Mouse (Mus musculus) left cerebral cortex, adult 9 months (tissue): ENCODE measurements around the gene Robo3.
A peak's percentile ranks its signal among the peaks of the same experiment; 100 is the strongest.

Source experiments
- DNase-seq, 2 experiments: peaks; one replicate each; pipeline ENCODE4 v3.0.0; 2022; ENCODE audit warnings: low spot score in 2 of 2

The Robo3 gene

GRCm38 (mm10) chr9:37430582-37430981, 2.5 kb downstream of the Robo3 start:
- DNase-seq = peak; percentile 78 to 96

DNA sequence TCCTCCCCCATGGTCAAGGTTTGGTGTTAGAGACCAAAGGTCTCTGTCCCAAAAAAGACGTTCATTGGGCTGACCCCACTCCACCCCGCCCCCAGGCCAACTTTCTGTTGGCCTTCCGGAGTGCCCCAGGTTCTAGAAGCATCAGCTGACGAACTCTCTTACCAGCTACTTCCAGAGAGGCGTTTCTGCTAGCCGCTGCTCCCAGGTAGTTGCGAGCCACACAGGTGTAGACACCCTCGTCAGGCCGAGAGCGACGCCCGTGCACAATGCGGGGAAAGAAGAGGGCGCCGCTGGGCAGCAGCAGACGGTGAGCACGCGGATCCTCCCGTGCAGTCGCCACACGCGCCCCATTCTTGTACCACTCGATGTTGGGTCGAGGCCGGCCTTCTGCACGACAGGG, 3.7 kb downstream of the Robo3 start:
- no peak for DNase-seq

- DNase-seq = no peak
Measured at GRCm38 (mm10) chr9:37421239-37421638, 11.8 kb downstream of the Robo3 start.

DNA sequence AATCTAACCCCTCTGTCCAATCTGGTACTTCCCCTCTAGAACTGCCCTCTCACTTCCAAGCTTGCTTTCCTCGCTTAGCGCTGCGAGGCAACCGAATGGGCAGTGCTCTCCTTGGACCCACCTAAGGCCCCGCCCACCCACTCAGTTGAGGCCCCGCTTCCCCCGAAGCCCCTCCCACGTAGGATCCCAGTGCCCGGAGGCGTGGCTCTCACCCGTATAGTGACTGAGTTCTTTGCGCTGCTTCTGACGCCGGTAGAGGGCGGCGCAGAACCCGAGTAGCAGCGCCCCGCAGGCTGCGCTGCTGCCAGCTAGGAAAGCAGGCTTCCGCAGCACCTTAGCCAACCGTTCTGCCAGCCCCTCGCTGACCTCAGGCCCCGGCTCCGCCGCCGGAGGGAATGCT, 12.4 kb downstream of the Robo3 start:
- DNase-seq = peak in 1 of 2 experiments; percentile 69

- DNase-seq = no peak
Measured at GRCm38 (mm10) chr9:37418791-37419190, 14.3 kb downstream of the Robo3 start.

DNA sequence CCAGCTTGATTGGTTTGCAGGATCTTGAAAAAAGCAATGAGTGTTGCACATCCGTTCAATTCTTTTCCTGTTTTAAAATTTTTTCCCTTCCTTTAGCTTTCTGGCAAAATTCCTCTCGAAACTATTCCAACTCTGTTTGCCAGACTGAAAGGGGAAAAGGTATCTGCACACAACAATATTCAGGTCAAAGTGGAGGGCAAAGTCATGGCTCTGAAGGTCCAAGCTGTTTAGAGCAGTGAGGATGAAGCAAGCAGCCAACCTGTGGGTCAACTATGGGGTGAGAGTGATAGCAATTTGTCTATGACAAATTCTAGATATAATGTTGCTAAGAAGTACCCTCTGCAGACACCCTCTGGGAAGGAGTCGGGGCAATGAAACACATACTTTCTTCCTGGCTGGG, 18.4 kb downstream of the Robo3 start:
- no peak for DNase-seq

GRCm38 (mm10) chr9:37412989-37413388, 20.1 kb downstream of the Robo3 start:
- no peak for DNase-seq

- no peak for DNase-seq
Measured at GRCm38 (mm10) chr9:37409698-37410445, 23.2 kb downstream of the Robo3 start.

GRCm38 (mm10) chr9:37407850-37408502, 25.1 kb downstream of the Robo3 start:
- no peak for DNase-seq

- no peak for DNase-seq
Measured at GRCm38 (mm10) chr9:37406372-37406771, 26.7 kb downstream of the Robo3 start.

DNA sequence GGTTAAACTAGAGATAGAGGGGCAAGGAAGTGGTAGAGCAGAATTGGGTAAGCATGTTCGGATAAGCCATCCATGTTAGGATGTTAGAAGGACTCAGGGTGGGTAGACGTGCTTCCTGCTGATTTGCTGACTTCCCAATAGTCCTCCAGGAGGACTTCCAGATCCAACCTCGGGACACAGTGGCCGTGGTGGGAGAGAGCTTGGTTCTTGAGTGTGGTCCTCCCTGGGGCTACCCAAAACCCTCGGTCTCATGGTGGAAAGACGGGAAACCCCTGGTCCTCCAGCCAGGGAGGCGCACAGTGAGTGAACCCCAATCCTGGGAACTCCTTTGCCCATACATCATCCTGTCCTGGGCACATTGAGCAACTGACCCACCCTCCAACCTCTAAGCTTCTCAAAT, 30.0 kb downstream of the Robo3 start:
- DNase-seq = no peak

DNA sequence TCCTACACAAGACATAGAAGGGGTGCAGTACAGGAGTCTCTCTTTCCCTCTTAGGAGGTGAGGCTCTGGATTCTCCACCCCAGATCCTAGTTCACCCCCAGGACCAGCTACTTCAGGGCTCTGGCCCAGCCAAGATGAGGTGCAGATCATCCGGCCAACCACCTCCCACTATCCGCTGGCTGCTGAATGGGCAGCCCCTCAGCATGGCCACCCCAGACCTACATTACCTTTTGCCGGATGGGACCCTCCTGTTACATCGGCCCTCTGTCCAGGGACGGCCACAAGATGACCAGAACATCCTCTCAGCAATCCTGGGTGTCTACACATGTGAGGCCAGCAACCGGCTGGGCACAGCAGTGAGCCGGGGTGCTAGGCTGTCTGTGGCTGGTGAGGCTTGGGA, 30.5 kb downstream of the Robo3 start:
- DNase-seq = no peak

DNA sequence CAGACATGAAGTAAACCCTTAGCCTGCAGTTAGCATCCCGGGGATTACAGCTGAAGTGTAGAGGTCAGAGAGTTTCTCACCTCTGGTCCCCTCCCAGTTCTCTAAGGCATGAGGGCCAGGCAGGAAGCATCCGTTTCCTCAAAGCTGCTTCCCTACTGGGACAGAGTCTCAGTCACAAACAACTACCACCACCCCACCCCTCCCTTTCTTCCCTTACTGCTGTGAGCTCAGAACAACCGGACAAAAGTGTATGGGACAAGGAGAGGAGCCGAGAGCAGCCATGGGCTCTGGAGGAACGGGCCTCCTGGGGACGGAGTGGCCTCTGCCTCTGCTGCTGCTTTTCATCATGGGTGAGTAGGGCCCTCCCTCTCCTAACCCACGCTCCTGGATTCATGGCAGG, 31.2 kb downstream of the Robo3 start, which contains the start of gene Robo4:
Robo4 (plus strand) TSS at position 96 of the 400 bp plus-strand sequence.
- DNase-seq = no peak

DNA sequence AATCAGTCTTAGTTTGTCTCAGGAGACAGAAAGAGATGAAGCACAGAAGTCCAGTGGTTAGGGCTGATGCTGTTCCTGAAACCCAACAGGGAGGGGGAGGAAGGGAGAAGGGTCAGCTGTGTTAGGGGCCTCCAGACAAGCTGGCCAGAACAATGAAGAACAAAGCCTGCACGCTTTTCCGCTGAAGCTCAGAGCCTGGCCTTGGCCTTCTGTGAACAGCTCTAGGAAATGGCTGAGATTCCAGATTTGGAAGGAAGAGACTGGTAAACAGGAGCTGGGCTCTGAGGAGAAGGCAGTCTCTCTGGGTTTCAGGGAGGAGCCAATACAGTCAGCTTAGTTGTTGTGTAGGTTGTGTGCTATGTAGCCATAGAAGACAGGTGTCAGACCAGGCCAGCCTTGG, 32.5 kb downstream of the Robo3 start:
- DNase-seq = no peak

DNA sequence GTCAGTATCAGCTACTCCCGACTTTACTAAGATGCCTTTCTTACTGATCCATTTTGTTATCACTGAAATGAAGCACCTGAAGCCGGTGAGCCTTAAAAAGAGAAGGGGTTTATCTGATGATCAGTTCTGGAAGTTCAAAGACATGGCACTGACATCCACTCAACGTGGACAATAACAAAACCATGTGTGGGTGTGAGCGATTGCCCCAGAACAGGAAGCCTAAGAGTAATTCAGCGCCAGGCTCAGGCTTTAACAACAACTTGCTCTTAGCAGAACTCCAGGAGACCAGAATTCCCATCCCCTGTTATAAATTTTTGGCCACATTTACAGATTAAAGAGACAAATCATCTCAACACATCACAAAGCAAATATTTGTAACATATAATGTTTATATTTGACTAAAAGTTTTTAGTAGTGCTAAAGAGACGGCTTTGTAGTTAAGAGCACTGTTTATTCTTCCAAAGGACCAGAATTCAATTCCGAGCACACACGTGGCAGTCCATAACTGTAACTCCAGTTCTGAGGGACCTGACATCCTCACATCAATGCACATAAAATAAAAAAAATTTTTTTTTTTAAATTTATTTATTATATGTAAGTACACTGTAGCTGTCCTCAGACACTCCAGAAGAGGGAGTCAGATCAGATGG, 39.4 kb downstream of the Robo3 start:
- DNase-seq = no peak

DNA sequence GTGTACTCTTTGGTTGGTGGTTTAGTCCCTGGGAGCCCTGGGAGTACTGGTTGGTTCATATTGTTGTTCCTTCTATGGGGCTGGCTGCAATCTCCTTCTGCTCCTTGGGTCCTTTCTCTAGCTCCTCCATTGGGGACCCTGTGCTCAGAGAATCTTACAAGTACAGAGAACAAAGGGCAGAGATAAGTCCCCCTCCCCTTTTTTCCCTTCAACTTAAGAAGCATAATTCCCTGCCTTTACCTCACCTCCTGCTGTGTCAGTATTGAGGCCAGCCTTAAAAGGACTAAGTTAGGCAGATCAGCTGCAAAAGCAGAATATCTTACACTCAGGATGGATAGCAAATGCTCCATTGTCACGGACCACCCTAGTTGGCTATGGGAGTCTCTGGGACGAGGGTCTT, 41.0 kb downstream of the Robo3 start:
- DNase-seq = no peak

DNA sequence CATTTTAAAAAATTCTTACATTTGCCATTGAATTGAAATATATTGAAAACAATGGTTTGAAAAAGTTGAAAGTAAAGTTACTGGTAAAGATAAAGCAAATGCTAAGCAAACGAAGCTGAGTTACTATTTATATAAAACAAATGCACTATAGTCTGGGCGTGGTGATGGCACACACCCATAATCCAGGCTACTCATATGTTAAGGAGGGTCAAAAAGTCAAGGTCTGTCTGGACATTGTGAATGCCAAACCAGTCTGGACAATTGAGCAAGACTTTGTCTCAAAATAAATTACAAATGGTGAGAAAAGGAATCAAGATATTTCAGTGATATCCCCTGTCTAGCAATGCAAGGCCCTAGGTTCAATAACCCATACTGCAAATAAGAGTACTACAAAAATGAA, 42.2 kb downstream of the Robo3 start:
- no peak for DNase-seq

- no peak for DNase-seq
Measured at GRCm38 (mm10) chr9:37384284-37385182, 48.5 kb downstream of the Robo3 start.

DNA sequence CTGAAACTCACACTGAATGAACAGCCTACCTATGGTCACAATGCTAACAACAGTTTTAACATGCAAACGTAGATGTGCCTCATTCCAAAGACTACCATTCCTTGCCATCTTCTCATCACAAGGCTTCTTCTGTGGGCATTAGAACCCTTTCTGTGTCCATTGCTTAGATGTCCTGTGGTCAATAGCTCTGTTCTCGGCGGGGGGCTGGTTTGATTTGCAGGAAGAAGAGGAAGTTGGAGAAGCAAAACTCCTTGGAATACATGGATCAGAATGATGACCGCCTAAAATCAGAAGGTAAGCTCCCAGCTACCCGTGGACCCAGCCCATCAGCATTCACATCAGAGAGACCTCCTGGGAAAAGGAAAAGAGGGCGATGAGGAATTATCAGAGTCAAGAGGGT, 49.9 kb downstream of the Robo3 start:
- no peak for DNase-seq

GRCm38 (mm10) chr9:37375718-37376117, 57.3 kb downstream of the Robo3 start:
- DNase-seq = no peak

DNA sequence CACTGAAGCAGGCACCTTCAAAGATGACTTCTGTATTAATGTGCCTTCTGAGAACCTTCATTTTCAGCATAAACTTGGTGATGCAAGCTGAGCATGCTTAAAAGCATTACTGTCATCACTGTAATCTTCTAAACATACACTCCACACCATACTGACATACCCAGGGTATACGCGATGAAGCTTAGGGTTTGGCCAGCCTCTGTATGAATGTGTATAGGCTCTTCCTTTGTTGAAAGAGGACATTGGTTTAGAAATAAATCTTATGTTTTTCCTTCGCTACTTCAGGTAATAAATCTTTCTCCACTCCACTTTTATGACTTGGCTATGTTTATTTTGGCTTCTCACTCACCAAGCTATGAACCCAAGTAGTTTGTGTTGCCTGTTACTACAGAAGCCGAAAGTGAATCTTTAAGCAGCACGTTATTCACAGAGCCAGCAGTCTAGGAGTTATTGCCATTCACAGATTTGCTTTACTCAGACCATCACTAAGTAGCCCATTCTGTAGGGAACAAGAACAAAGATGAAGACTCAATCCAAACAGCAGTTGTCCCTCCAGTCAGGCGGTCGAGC, 61.7 kb downstream of the Robo3 start:
- DNase-seq = no peak

- no peak for DNase-seq
Measured at GRCm38 (mm10) chr9:37368860-37369259, 64.2 kb downstream of the Robo3 start.
